Mouse (Mus musculus) G1E (cell line): Measurements from ENCODE around the gene Gm5662. TPM values are rescaled to one million over a fixed set of nuclear protein-coding genes. Genes with fewer than 3 reads are reported as not detected.
A peak's percentile ranks its signal among the peaks of the same experiment; 100 is the strongest.
"Not testable (repeated sequence)": the region's sequence is repeated elsewhere in the genome, so short reads cannot be mapped to it uniquely, and the experiment has no call there.

Source experiments
- ATAC-seq: 2 replicates; pipeline ENCODE4 v1.8.0; 2016; ENCODE audit warnings: mild to moderate bottlenecking; ENCODE audit not compliant: insufficient number of reproducible peaks, poor library complexity, low FRiP score, severe bottlenecking; ENCODE audit errors: extremely low read depth
- DNase-seq: peaks from one replicate; pipeline ENCODE4 v3.0.0; 2012; ENCODE audit warnings: low spot score
- H3K27me3 ChIP-seq: 2 replicates; pipeline ENCODE4 v1.6.1; 2012; ENCODE audit warnings: mild to moderate bottlenecking, low read length, inconsistent platforms; ENCODE audit not compliant: insufficient read depth
- H3K36me3 ChIP-seq: replicated peaks from 2 replicates; pipeline ENCODE3; 2012; ENCODE audit warnings: mild to moderate bottlenecking, inconsistent platforms
- H3K4me1 ChIP-seq: 2 replicates; pipeline ENCODE4 v1.6.1; 2012; ENCODE audit warnings: low read depth, low read length, inconsistent platforms, mixed read lengths; ENCODE audit not compliant: insufficient read depth
- H3K4me3 ChIP-seq: 2 replicates; pipeline ENCODE4 v1.5.1; 2012; ENCODE audit warnings: low read depth, mild to moderate bottlenecking, inconsistent platforms, low read length, moderate library complexity, mixed read lengths
- H3K9me3 ChIP-seq: replicated peaks from 2 replicates; pipeline ENCODE4 v1.6.1; 2012; ENCODE audit warnings: inconsistent platforms
- CTCF ChIP-seq: IDR thresholded peaks from 2 replicates; pipeline ENCODE4 v1.5.1; 2012; ENCODE audit warnings: low read depth, low read length, inconsistent platforms, mixed read lengths
- GATA1 ChIP-seq: IDR thresholded peaks from 2 replicates; pipeline ENCODE4 v1.6.1; 2012; ENCODE audit warnings: borderline replicate concordance, low read length, inconsistent platforms, mixed read lengths
- GATA2 ChIP-seq: IDR thresholded peaks from 2 replicates; pipeline ENCODE4 v1.6.1; 2012; ENCODE audit warnings: low read depth, low read length, inconsistent platforms, borderline replicate concordance
- POLR2AphosphoS5 ChIP-seq: IDR thresholded peaks from 2 replicates; pipeline ENCODE4 v1.6.1; 2012; ENCODE audit warnings: low read depth, low read length, inconsistent platforms; ENCODE audit not compliant: insufficient replicate concordance
- TAL1 ChIP-seq: conservative IDR thresholded peaks from 2 replicates; pipeline ENCODE4 v1.6.1; 2012; ENCODE audit warnings: low read depth, low read length, inconsistent platforms, mixed read lengths
- polyA plus RNA-seq: library from polyadenylated mRNA; stranded (reverse); fragments of >175 nt; gene quantifications from 2 replicates; pipeline ENCODE4 v1.2.3, GENCODE M21; 2012
- total RNA-seq, 2 experiments: library from RNA; stranded (forward) in 1 of 2; stranded (reverse) in 1 of 2; fragments of 200-1000 nt in 1 of 2; fragments of >200 nt in 1 of 2; fragmentation: Nextera tagmentation in 1 of 2; gene quantifications; 2 replicates each; pipeline ENCODE4 v1.2.3; 2014 to 2017

Gene Gm5662
- total RNA-seq (2014; fragmentation: Nextera tagmentation) (3.8 and 5.3 TPM in 2 replicates), total RNA-seq (2017) (1.3 and 1.5 TPM in 2 replicates), polyA plus RNA-seq (0.08 and 0.37 TPM in 2 replicates)

- H3K4me3 ChIP-seq, ATAC-seq, H3K9me3 ChIP-seq, H3K27me3 ChIP-seq, DNase-seq, H3K36me3 ChIP-seq: not testable (repeated sequence)
- peaks cover 13% of the 10 kb centered on the region; the same call in 1 of the 2 replicates for H3K4me1 ChIP-seq
These were observed at the start of gene Gm5662 for GRCm38 (mm10) chr12:88274400-88274799. TSS of gene Gm5662 (minus strand) at chr12:88274500.

DNA sequence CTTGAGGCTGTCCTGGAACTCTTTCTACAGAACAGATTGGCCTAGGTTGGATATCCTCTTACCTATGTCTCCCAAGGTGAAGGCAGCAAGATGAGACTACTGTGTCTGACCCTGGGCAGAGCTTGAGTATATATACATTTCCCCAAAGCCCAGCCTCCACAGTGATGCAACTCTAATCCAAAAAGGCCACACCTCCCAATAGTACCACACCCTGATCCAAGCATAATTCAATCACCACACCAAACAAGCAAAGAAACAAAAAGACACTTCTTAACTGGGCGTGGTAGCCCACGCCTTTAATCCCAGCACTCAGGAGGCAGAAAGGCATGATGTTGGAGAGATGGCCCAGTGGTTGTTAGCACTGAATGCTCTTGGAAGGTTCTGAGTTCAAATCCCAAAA is 49.6 kb upstream of the Gm5662 start, which contains the start of gene Gm5039:
Gm5039 (minus strand) TSS at position 101 of the 400 bp plus-strand sequence.
- H3K36me3 ChIP-seq, H3K4me1 ChIP-seq, H3K4me3 ChIP-seq, ATAC-seq, H3K9me3 ChIP-seq, DNase-seq, H3K27me3 ChIP-seq: not testable (repeated sequence)

GRCm38 (mm10) chr12:88314556-88314955 is 40.3 kb upstream of the Gm5662 start:
- H3K36me3 ChIP-seq = no peaks in the 10 kb centered on the region
- H3K4me1 ChIP-seq = peaks cover 7% of the 10 kb centered on the region
- H3K4me3 ChIP-seq = no peak overlapping the region
- DNase-seq = no peak
- no peak for TF ChIP-seq GATA2
- TF ChIP-seq TAL1 = 0 out of 2 replicates have a peak, but pooled peaks have one; percentile 9
- TF ChIP-seq GATA1 = no peak
- no peak for TF ChIP-seq CTCF
- no peak for TF ChIP-seq POLR2AphosphoS5
- H3K9me3 ChIP-seq = peaks cover 31% of the 10 kb centered on the region
- H3K27me3 ChIP-seq = no peaks in the 10 kb centered on the region
- ATAC-seq = no peak

GRCm38 (mm10) chr12:88297171-88297570 is 22.9 kb upstream of the Gm5662 start:
- peak; percentile 93 for ATAC-seq
- H3K4me1 ChIP-seq = peaks cover 26% of the 10 kb centered on the region
- not testable (repeated sequence) for H3K36me3 ChIP-seq, H3K9me3 ChIP-seq, DNase-seq, H3K27me3 ChIP-seq, H3K4me3 ChIP-seq
- TF ChIP-seq TAL1 = 0 out of 2 replicates have a peak, but pooled peaks have one; percentile 12

DNA sequence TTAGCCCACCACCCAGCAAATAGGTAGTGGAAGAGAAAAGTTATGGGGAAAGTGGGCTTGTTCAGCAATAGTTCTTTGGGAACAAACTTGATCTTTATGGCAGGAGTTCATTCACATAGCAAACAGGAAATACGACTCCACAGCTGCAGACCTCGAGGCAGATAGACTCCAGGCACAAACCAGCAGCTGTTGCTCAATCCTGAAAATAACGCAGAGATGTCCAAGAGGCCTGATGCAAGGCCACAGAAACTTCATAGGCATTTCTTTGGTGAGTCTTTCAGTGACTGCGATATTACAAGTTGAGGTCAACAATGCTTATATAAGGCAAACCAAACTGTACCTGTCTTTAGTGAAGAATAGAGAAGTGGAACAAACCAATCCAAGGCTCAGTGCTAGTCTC is 18.8 kb upstream of the Gm5662 start:
- H3K4me1 ChIP-seq = peaks cover 26% of the 10 kb centered on the region
- H3K9me3 ChIP-seq, H3K4me3 ChIP-seq, H3K27me3 ChIP-seq, H3K36me3 ChIP-seq, ATAC-seq, DNase-seq: not testable (repeated sequence)

GRCm38 (mm10) chr12:88285224-88285623 is 10.9 kb upstream of the Gm5662 start:
- not testable (repeated sequence) for H3K4me3 ChIP-seq, H3K27me3 ChIP-seq, DNase-seq, H3K9me3 ChIP-seq, H3K36me3 ChIP-seq
- H3K4me1 ChIP-seq = peaks cover 14% of the 10 kb centered on the region
- ATAC-seq = 0 out of 2 replicates have a peak, but pooled peaks have one; percentile 12

GRCm38 (mm10) chr12:88257241-88257640 is 17.1 kb downstream of the Gm5662 start:
- Histone ChIP-seq H3K4me1 (peaks cover 26% of the 10 kb centered on the region), H3K4me3 (no peak overlapping the region), H3K36me3 (no peaks in the 10 kb centered on the region), H3K27me3 (no peaks in the 10 kb centered on the region), H3K9me3 (no peaks in the 10 kb centered on the region)
- TF ChIP-seq TAL1 (no peak), CTCF (no peak), POLR2AphosphoS5 (no peak), GATA1 (no peak), GATA2 (no peak)
- DNase-seq = no peak
- ATAC-seq = no peak

GRCm38 (mm10) chr12:88255917-88256316 is 18.4 kb downstream of the Gm5662 start:
- DNase-seq = peak; percentile 3
- not testable (repeated sequence) for H3K27me3 ChIP-seq, ATAC-seq, H3K36me3 ChIP-seq, H3K4me3 ChIP-seq, H3K9me3 ChIP-seq
- H3K4me1 ChIP-seq = peaks cover 28% of the 10 kb centered on the region

GRCm38 (mm10) chr12:88250000-88250399 is 24.3 kb downstream of the Gm5662 start, which contains the start of gene Gm8332:
TSS of gene Gm8332 (minus strand) at chr12:88250100.
- ATAC-seq, H3K36me3 ChIP-seq, DNase-seq, H3K9me3 ChIP-seq, H3K4me3 ChIP-seq, H3K4me1 ChIP-seq, H3K27me3 ChIP-seq: not testable (repeated sequence)

DNA sequence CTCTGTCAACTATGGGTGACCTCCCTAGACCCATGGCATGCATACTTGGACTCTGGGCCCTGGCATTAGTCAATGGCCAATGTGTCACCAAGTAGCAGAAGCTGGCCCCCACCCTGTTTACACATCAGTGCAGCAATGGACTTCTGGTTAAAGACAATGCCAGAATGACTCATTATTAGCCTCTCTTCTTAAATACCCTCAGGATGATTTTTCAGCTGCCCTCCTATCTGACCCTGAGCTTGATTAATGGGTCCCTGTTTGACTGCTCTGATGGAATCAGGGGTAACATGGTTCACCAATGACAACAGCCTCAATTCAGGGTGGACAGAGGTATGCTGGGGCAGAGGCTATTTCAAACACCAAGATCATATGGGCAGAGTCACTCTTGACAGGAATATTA is 28.5 kb downstream of the Gm5662 start:
- not testable (repeated sequence) for H3K4me1 ChIP-seq, H3K4me3 ChIP-seq, H3K27me3 ChIP-seq, H3K36me3 ChIP-seq, ATAC-seq, DNase-seq
- peaks cover 35% of the 10 kb centered on the region for H3K9me3 ChIP-seq

DNA sequence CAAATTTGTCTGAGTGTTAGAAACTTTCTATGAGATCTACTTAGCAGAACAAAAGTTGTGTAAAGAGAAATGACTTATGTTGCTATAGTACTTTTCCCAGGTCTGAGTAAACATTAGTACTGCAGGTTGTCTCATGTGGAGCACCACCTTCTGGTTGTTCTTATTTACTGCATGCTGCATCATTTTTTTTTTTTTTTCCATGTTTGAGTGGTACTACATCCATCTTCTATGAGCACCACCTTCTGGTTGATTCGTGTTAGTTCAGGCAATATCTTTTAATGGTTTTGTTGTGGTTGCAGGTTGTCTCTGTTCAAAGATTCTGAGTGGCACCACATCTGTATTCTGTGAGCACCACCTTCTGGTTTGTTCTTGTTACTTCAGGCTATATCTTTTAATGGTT is 31.4 kb downstream of the Gm5662 start:
- not testable (repeated sequence) for H3K4me1 ChIP-seq, ATAC-seq, H3K36me3 ChIP-seq, DNase-seq, H3K4me3 ChIP-seq, H3K27me3 ChIP-seq
- H3K9me3 ChIP-seq = peaks cover 35% of the 10 kb centered on the region
